Mouse (Mus musculus): Measurements from ENCODE around the gene Rnf135. TPM values are rescaled to one million over a fixed set of nuclear protein-coding genes. Genes with fewer than 3 reads are reported as not detected.

Rnf135 gene
- polyA plus RNA-seq (2012; rRNA removed; ENCODE audit: low replicate concordance), result 10.6 and 11.1 TPM in 2 replicates

GRCm38 (mm10) chr11:80183705-80184255 is at the start of gene Rnf135:
Gene Rnf135 (plus strand): TSS chr11:80183851.

GRCm38 (mm10) chr11:80141825-80142521 is 41.7 kb upstream of the Rnf135 start, which contains the start of gene Tefm:
Gene Tefm (minus strand): TSS chr11:80142175.

GRCm38 (mm10) chr11:80153857-80154495 is 29.7 kb upstream of the Rnf135 start, which contains the start of gene Adap2:
Gene Adap2 (plus strand): TSS chr11:80154105.

GRCm38 (mm10) chr11:80208860-80209800 is 25.5 kb downstream of the Rnf135 start, which contains the start of gene Rhot1:
Gene Rhot1 (plus strand): TSS chr11:80209019.

Other genes starting within 250 kb of the Rnf135 start
- 6.8 and 10.3 TPM in 2 replicates for gene Utp6, start 221.5 kb upstream of the Rnf135 start, polyA plus RNA-seq (2012; rRNA removed; ENCODE audit: low replicate concordance)
- 4.1 and 7.1 TPM in 2 replicates for gene Suz12, start 190.7 kb upstream of the Rnf135 start, polyA plus RNA-seq (2012; rRNA removed; ENCODE audit: low replicate concordance)
- gene Crlf3, start 102.9 kb upstream of the Rnf135 start, polyA plus RNA-seq (2012; rRNA removed; ENCODE audit: low replicate concordance), result 10.4 and 13.5 TPM in 2 replicates
- gene Atad5, start 94.5 kb upstream of the Rnf135 start, polyA plus RNA-seq (2012; rRNA removed; ENCODE audit: low replicate concordance), result 0.42 and 1.1 TPM in 2 replicates
- gene Tefm, start 41.7 kb upstream of the Rnf135 start, polyA plus RNA-seq (2012; rRNA removed; ENCODE audit: low replicate concordance), result 6.8 and 9.3 TPM in 2 replicates
- 11.8 and 19.2 TPM in 2 replicates for gene Adap2, start 29.7 kb upstream of the Rnf135 start, polyA plus RNA-seq (2012; rRNA removed; ENCODE audit: low replicate concordance)
- gene Rhot1, start 25.2 kb downstream of the Rnf135 start, polyA plus RNA-seq (2012; rRNA removed; ENCODE audit: low replicate concordance), result 21.5 and 24.5 TPM in 2 replicates
- 8.8 and 13.3 TPM in 2 replicates for gene Rhbdl3, start 117.1 kb downstream of the Rnf135 start, polyA plus RNA-seq (2012; rRNA removed; ENCODE audit: low replicate concordance)
- 5.5 and 6.0 TPM in 2 replicates for gene 5730455P16Rik, start 194.2 kb downstream of the Rnf135 start, polyA plus RNA-seq (2012; rRNA removed; ENCODE audit: low replicate concordance)
- gene Zfp207, start 199.4 kb downstream of the Rnf135 start, polyA plus RNA-seq (2012; rRNA removed; ENCODE audit: low replicate concordance), result 122 and 138 TPM in 2 replicates
- gene Psmd11, start 244.8 kb downstream of the Rnf135 start, polyA plus RNA-seq (2012; rRNA removed; ENCODE audit: low replicate concordance), result 62.2 and 66.9 TPM in 2 replicates

Data from subcutaneous adipose tissue, adult 2 months (tissue).